Mouse (Mus musculus) thymus, postnatal 14 days (tissue): ENCODE measurements around the gene Col5a1.

Experiments
- DNase-seq: peaks from one replicate; pipeline ENCODE4 v3.0.0; 2021

Col5a1 gene

GRCm38 (mm10) chr2:27981066-27981465 is 94.8 kb downstream of the Col5a1 start:
- DNase-seq: no peak

- no peak for DNase-seq
Measured at GRCm38 (mm10) chr2:27981621-27982535, 95.7 kb downstream of the Col5a1 start.

- DNase-seq: no peak
Measured at GRCm38 (mm10) chr2:27983093-27983492, 96.9 kb downstream of the Col5a1 start.

GRCm38 (mm10) chr2:27983884-27984283 is 97.7 kb downstream of the Col5a1 start:
- DNase-seq: peak; percentile 8

- DNase-seq: no peak
Measured at GRCm38 (mm10) chr2:27986751-27987150, 100.5 kb downstream of the Col5a1 start.

GRCm38 (mm10) chr2:27990430-27991211 is 104.4 kb downstream of the Col5a1 start:
- no peak for DNase-seq

GRCm38 (mm10) chr2:27993416-27993815 is 107.2 kb downstream of the Col5a1 start:
- DNase-seq: no peak

- no peak for DNase-seq
Measured at GRCm38 (mm10) chr2:27999996-28000583, 113.9 kb downstream of the Col5a1 start.

GRCm38 (mm10) chr2:28000660-28001059 is 114.4 kb downstream of the Col5a1 start:
- no peak for DNase-seq

- DNase-seq: no peak
Measured at GRCm38 (mm10) chr2:28001206-28001605, 115.0 kb downstream of the Col5a1 start.

- DNase-seq: no peak
Measured at GRCm38 (mm10) chr2:28005187-28005586, 119.0 kb downstream of the Col5a1 start.

- DNase-seq: no peak
Measured at GRCm38 (mm10) chr2:28008261-28008660, 122.0 kb downstream of the Col5a1 start.

GRCm38 (mm10) chr2:28012367-28012766 is 126.1 kb downstream of the Col5a1 start:
- DNase-seq: no peak

GRCm38 (mm10) chr2:28014778-28015177 is 128.6 kb downstream of the Col5a1 start:
- DNase-seq: no peak

- no peak for DNase-seq
Measured at GRCm38 (mm10) chr2:28024416-28024815, 138.2 kb downstream of the Col5a1 start.

- no peak for DNase-seq
Measured at GRCm38 (mm10) chr2:28025776-28026175, 139.6 kb downstream of the Col5a1 start.

GRCm38 (mm10) chr2:28031860-28032259 is 145.6 kb downstream of the Col5a1 start:
- no peak for DNase-seq

GRCm38 (mm10) chr2:28032469-28032868 is 146.2 kb downstream of the Col5a1 start:
- DNase-seq: no peak

- DNase-seq: no peak
Measured at GRCm38 (mm10) chr2:28034011-28034710, 147.9 kb downstream of the Col5a1 start.

GRCm38 (mm10) chr2:28036788-28037187 is 150.6 kb downstream of the Col5a1 start:
- DNase-seq: no peak

- DNase-seq: no peak
Measured at GRCm38 (mm10) chr2:28037505-28038390, 151.5 kb downstream of the Col5a1 start.
